Mouse (Mus musculus): ENCODE data around the gene Agpat4. TPM values are rescaled to one million over a fixed set of nuclear protein-coding genes. Genes with fewer than 3 reads are reported as not detected.

Gene Agpat4
- polyA plus RNA-seq, 1 experiment: 1.0 TPM

- Histone ChIP-seq H3K36me3 (replicated peaks; ENCODE audit: low read length) (peaks cover 9% of the 10 kb centered on the region), H3K27me3 (replicated peaks) (no peaks in the 10 kb centered on the region), H3K9me3 (peaks cover 4% of the 10 kb centered on the region; the same call in 1 of the 2 replicates), H3K4me1 (peaks cover 33% of the 10 kb centered on the region), H3K4me3 (replicated peaks) (no peak overlapping the region)
- TF ChIP-seq FLI1 (IDR thresholded peaks at IDR 0.05; ENCODE audit: low read length): no peak
- TF ChIP-seq GATA1 (IDR thresholded peaks at IDR 0.05; ENCODE audit: borderline replicate concordance, low read length): no peak
Observed at GRCm38 (mm10) chr17:12199933-12200332, 81.4 kb downstream of the Agpat4 start.

GRCm38 (mm10) chr17:12201086-12201485 lies 82.6 kb downstream of the Agpat4 start:
- Histone ChIP-seq H3K27me3 (replicated peaks) (no peaks in the 10 kb centered on the region), H3K9me3 (peaks cover 4% of the 10 kb centered on the region; the same call in 1 of the 2 replicates), H3K4me3 (replicated peaks) (peak overlapping the region; percentile 64), H3K4me1 (peaks cover 37% of the 10 kb centered on the region), H3K36me3 (replicated peaks; ENCODE audit: low read length) (peaks cover 9% of the 10 kb centered on the region)
- TF ChIP-seq FLI1 (IDR thresholded peaks at IDR 0.05; ENCODE audit: low read length) (no peak), GATA1 (IDR thresholded peaks at IDR 0.05; ENCODE audit: borderline replicate concordance, low read length) (no peak)

- peaks cover 9% of the 10 kb centered on the region for H3K36me3 ChIP-seq (replicated peaks; ENCODE audit: low read length)
Observed at GRCm38 (mm10) chr17:12203414-12203897, 85.0 kb downstream of the Agpat4 start.

GRCm38 (mm10) chr17:12204246-12204645 lies 85.7 kb downstream of the Agpat4 start:
- Histone ChIP-seq H3K4me3 (replicated peaks) (no peak overlapping the region), H3K4me1 (peaks cover 64% of the 10 kb centered on the region)

More at GRCm38 (mm10) chr17:12203414-12203897, 85.0 kb downstream of the Agpat4 start:
- H3K27me3 ChIP-seq (replicated peaks): no peaks in the 10 kb centered on the region
- no peak overlapping the region for H3K4me3 ChIP-seq (replicated peaks)
- peaks cover 56% of the 10 kb centered on the region for H3K4me1 ChIP-seq
- peaks cover 4% of the 10 kb centered on the region; the same call in 1 of the 2 replicates for H3K9me3 ChIP-seq
- no peak for TF ChIP-seq FLI1 (IDR thresholded peaks at IDR 0.05; ENCODE audit: low read length)
- no peak for TF ChIP-seq GATA1 (IDR thresholded peaks at IDR 0.05; ENCODE audit: borderline replicate concordance, low read length)

GRCm38 (mm10) chr17:12204689-12205014 lies 86.1 kb downstream of the Agpat4 start:
- TF ChIP-seq FLI1 (IDR thresholded peaks at IDR 0.05; ENCODE audit: low read length) (no peak), GATA1 (IDR thresholded peaks at IDR 0.05; ENCODE audit: borderline replicate concordance, low read length) (no peak)
- peaks cover 68% of the 10 kb centered on the region for H3K4me1 ChIP-seq
- H3K27me3 ChIP-seq (replicated peaks): peaks cover 2% of the 10 kb centered on the region
- no peak overlapping the region for H3K4me3 ChIP-seq (replicated peaks)
- peaks cover 2% of the 10 kb centered on the region for H3K36me3 ChIP-seq (replicated peaks; ENCODE audit: low read length)
- H3K9me3 ChIP-seq: no peaks in the 10 kb centered on the region

More at GRCm38 (mm10) chr17:12204246-12204645, 85.7 kb downstream of the Agpat4 start:
- H3K9me3 ChIP-seq: no peaks in the 10 kb centered on the region
- TF ChIP-seq FLI1 (IDR thresholded peaks at IDR 0.05; ENCODE audit: low read length) (no peak), GATA1 (IDR thresholded peaks at IDR 0.05; ENCODE audit: borderline replicate concordance, low read length) (no peak)
- H3K27me3 ChIP-seq (replicated peaks): peaks cover 2% of the 10 kb centered on the region
- peaks cover 4% of the 10 kb centered on the region for H3K36me3 ChIP-seq (replicated peaks; ENCODE audit: low read length)

- peaks cover 2% of the 10 kb centered on the region for H3K36me3 ChIP-seq (replicated peaks; ENCODE audit: low read length)
- no peak overlapping the region for H3K4me3 ChIP-seq (replicated peaks)
- peaks cover 2% of the 10 kb centered on the region for H3K27me3 ChIP-seq (replicated peaks)
- TF ChIP-seq FLI1 (IDR thresholded peaks at IDR 0.05; ENCODE audit: low read length) (no peak), GATA1 (IDR thresholded peaks at IDR 0.05; ENCODE audit: borderline replicate concordance, low read length) (no peak)
- peaks cover 71% of the 10 kb centered on the region for H3K4me1 ChIP-seq
- H3K9me3 ChIP-seq: no peaks in the 10 kb centered on the region
Observed at GRCm38 (mm10) chr17:12205015-12205693, 86.7 kb downstream of the Agpat4 start.

- Histone ChIP-seq H3K36me3 (replicated peaks; ENCODE audit: low read length) (peaks cover 2% of the 10 kb centered on the region), H3K27me3 (replicated peaks) (peaks cover 2% of the 10 kb centered on the region), H3K4me1 (peaks cover 75% of the 10 kb centered on the region)
Observed at GRCm38 (mm10) chr17:12205694-12206075, 87.2 kb downstream of the Agpat4 start.

GRCm38 (mm10) chr17:12206248-12206647 lies 87.7 kb downstream of the Agpat4 start:
- Histone ChIP-seq H3K9me3 (no peaks in the 10 kb centered on the region), H3K4me3 (replicated peaks) (peak overlapping the region; percentile 31), H3K4me1 (peaks cover 71% of the 10 kb centered on the region), H3K36me3 (replicated peaks; ENCODE audit: low read length) (peaks cover 2% of the 10 kb centered on the region), H3K27me3 (replicated peaks) (peaks cover 2% of the 10 kb centered on the region)
- TF ChIP-seq GATA1 (IDR thresholded peaks at IDR 0.05; ENCODE audit: borderline replicate concordance, low read length) (no peak), FLI1 (IDR thresholded peaks at IDR 0.05; ENCODE audit: low read length) (no peak)

More at GRCm38 (mm10) chr17:12205694-12206075, 87.2 kb downstream of the Agpat4 start:
- TF ChIP-seq FLI1 (IDR thresholded peaks at IDR 0.05; ENCODE audit: low read length) (no peak), GATA1 (IDR thresholded peaks at IDR 0.05; ENCODE audit: borderline replicate concordance, low read length) (no peak)
- no peaks in the 10 kb centered on the region for H3K9me3 ChIP-seq
- no peak overlapping the region for H3K4me3 ChIP-seq (replicated peaks)

GRCm38 (mm10) chr17:12207022-12207548 lies 88.6 kb downstream of the Agpat4 start:
- Histone ChIP-seq H3K36me3 (replicated peaks; ENCODE audit: low read length) (peaks cover 2% of the 10 kb centered on the region), H3K4me3 (replicated peaks) (no peak overlapping the region), H3K4me1 (peaks cover 65% of the 10 kb centered on the region), H3K9me3 (no peaks in the 10 kb centered on the region), H3K27me3 (replicated peaks) (peaks cover 2% of the 10 kb centered on the region)
- TF ChIP-seq GATA1 (IDR thresholded peaks at IDR 0.05; ENCODE audit: borderline replicate concordance, low read length): no peak
- no peak for TF ChIP-seq FLI1 (IDR thresholded peaks at IDR 0.05; ENCODE audit: low read length)

GRCm38 (mm10) chr17:12209481-12209880 lies 91.0 kb downstream of the Agpat4 start:
- peaks cover 2% of the 10 kb centered on the region for H3K27me3 ChIP-seq (replicated peaks)
- no peaks in the 10 kb centered on the region for H3K9me3 ChIP-seq
- H3K4me3 ChIP-seq (replicated peaks): peak overlapping the region; percentile 70
- peaks cover 59% of the 10 kb centered on the region for H3K4me1 ChIP-seq
- no peaks in the 10 kb centered on the region for H3K36me3 ChIP-seq (replicated peaks; ENCODE audit: low read length)
- TF ChIP-seq FLI1 (IDR thresholded peaks at IDR 0.05; ENCODE audit: low read length) (no peak), GATA1 (IDR thresholded peaks at IDR 0.05; ENCODE audit: borderline replicate concordance, low read length) (no peak)
